Mouse (Mus musculus) G1E (cell line): Measurements from ENCODE around the gene Eps8l3. TPM values are rescaled to one million over a fixed set of nuclear protein-coding genes. Genes with fewer than 3 reads are reported as not detected.
A peak's percentile ranks its signal among the peaks of the same experiment; 100 is the strongest.

Source experiments
- ATAC-seq: 2 replicates; pipeline ENCODE4 v1.8.0; 2016; ENCODE audit warnings: mild to moderate bottlenecking; ENCODE audit not compliant: insufficient number of reproducible peaks, poor library complexity, low FRiP score, severe bottlenecking; ENCODE audit errors: extremely low read depth
- DNase-seq: peaks from one replicate; pipeline ENCODE4 v3.0.0; 2012; ENCODE audit warnings: low spot score
- H3K27me3 ChIP-seq: 2 replicates; pipeline ENCODE4 v1.6.1; 2012; ENCODE audit warnings: mild to moderate bottlenecking, low read length, inconsistent platforms; ENCODE audit not compliant: insufficient read depth
- H3K36me3 ChIP-seq: replicated peaks from 2 replicates; pipeline ENCODE3; 2012; ENCODE audit warnings: mild to moderate bottlenecking, inconsistent platforms
- H3K4me1 ChIP-seq: 2 replicates; pipeline ENCODE4 v1.6.1; 2012; ENCODE audit warnings: low read depth, low read length, inconsistent platforms, mixed read lengths; ENCODE audit not compliant: insufficient read depth
- H3K4me3 ChIP-seq: 2 replicates; pipeline ENCODE4 v1.5.1; 2012; ENCODE audit warnings: low read depth, mild to moderate bottlenecking, inconsistent platforms, low read length, moderate library complexity, mixed read lengths
- H3K9me3 ChIP-seq: replicated peaks from 2 replicates; pipeline ENCODE4 v1.6.1; 2012; ENCODE audit warnings: inconsistent platforms
- CTCF ChIP-seq: IDR thresholded peaks from 2 replicates; pipeline ENCODE4 v1.5.1; 2012; ENCODE audit warnings: low read depth, low read length, inconsistent platforms, mixed read lengths
- GATA1 ChIP-seq: IDR thresholded peaks from 2 replicates; pipeline ENCODE4 v1.6.1; 2012; ENCODE audit warnings: borderline replicate concordance, low read length, inconsistent platforms, mixed read lengths
- GATA2 ChIP-seq: IDR thresholded peaks from 2 replicates; pipeline ENCODE4 v1.6.1; 2012; ENCODE audit warnings: low read depth, low read length, inconsistent platforms, borderline replicate concordance
- POLR2AphosphoS5 ChIP-seq: IDR thresholded peaks from 2 replicates; pipeline ENCODE4 v1.6.1; 2012; ENCODE audit warnings: low read depth, low read length, inconsistent platforms; ENCODE audit not compliant: insufficient replicate concordance
- TAL1 ChIP-seq: conservative IDR thresholded peaks from 2 replicates; pipeline ENCODE4 v1.6.1; 2012; ENCODE audit warnings: low read depth, low read length, inconsistent platforms, mixed read lengths
- polyA plus RNA-seq: library from polyadenylated mRNA; stranded (reverse); fragments of >175 nt; gene quantifications from 2 replicates; pipeline ENCODE4 v1.2.3, GENCODE M21; 2012
- total RNA-seq, 2 experiments: library from RNA; stranded (forward) in 1 of 2; stranded (reverse) in 1 of 2; fragments of 200-1000 nt in 1 of 2; fragments of >200 nt in 1 of 2; fragmentation: Nextera tagmentation in 1 of 2; gene quantifications; 2 replicates each; pipeline ENCODE4 v1.2.3; 2014 to 2017

Eps8l3 gene
- total and polyA plus RNA-seq, 3 experiments, result not detected

DNA sequence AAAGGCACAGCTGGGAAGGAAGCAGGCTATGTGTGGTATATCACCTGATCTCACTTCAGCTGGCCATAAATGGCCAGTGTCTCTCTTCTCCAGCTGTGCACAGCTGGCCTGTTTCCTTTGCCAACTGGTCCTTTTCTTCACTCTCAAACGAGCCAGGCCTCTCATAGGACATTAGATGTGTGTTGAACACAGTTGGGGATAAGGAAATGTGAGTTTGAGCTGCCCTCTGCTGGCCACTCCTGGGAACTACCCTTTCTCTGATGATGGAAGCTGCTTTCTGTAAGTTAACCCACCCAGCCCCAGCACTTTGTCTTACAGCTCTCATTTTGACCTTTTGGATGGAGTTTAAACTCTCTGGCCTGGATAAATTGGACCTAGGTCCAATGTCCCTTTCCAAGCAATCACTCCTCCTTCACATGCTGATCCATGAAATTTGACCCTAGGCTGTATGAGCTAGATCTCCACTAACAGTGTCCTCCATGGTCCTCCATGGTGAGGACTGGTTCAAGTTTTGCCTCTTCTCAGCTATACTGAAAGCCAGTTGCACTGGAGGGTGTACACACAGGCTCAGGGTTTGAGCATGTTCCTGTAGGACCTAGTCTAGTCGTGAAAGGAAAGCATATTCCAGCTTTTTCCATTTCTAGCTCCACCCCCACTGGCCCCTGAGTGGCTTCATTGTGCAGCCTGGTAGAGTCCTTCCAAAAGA is 13.0 kb upstream of the Eps8l3 start:
- Histone ChIP-seq H3K27me3 (peaks cover 11% of the 10 kb centered on the region), H3K4me1 (peaks cover 5% of the 10 kb centered on the region), H3K9me3 (no peaks in the 10 kb centered on the region), H3K36me3 (no peaks in the 10 kb centered on the region), H3K4me3 (no peak overlapping the region)
- ATAC-seq (peak; percentile 42; the same call in 1 of the 2 replicates), DNase-seq (peak; percentile 63)
- no peak for TF ChIP-seq GATA1
- no peak for TF ChIP-seq TAL1
- no peak for TF ChIP-seq GATA2
- TF ChIP-seq CTCF, result peak; percentile 77
- no peak for TF ChIP-seq POLR2AphosphoS5

DNA sequence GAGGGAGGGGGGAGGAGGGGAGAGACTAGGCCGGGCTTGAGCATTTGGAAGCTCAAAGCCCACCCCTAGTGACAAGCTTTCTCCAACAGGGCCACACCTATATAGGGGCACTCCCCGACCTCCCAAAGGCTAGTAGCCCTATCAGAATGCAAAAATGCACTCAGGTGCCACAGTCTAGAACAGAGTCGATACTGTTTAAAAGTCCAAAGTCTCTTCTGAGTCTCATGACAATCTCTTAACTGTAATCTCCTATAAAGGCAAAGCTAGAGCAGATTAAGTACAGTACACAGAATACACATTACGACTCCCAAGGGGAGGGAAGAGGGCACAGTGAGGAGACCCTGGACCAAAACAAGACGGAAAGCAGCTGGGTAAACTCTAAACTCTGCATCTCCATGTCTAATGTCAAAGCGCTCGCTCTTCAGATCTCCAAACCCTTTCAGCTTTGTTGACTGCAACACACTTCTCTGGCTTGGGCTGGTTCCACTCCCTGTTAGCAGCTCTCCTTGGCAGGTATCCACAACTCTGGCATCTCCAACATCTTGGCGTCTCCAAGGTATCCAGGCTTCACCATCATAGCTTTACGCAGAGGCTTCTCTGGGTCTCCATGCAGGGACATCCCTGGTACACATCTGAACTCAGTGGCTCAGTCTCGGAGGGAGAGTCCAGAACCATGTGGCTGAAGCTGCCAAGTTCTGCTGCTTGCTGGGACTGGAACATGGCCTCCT is 11.5 kb upstream of the Eps8l3 start:
- ATAC-seq, result no peak
- peaks cover 11% of the 10 kb centered on the region for H3K27me3 ChIP-seq
- TF ChIP-seq GATA1, result no peak
- no peak for TF ChIP-seq TAL1
- no peak for TF ChIP-seq POLR2AphosphoS5
- no peak for TF ChIP-seq GATA2
- no peak for TF ChIP-seq CTCF
- H3K9me3 ChIP-seq, result no peaks in the 10 kb centered on the region
- no peak for DNase-seq
- H3K4me3 ChIP-seq, result no peak overlapping the region
- no peaks in the 10 kb centered on the region for H3K36me3 ChIP-seq
- peaks cover 5% of the 10 kb centered on the region for H3K4me1 ChIP-seq

DNA sequence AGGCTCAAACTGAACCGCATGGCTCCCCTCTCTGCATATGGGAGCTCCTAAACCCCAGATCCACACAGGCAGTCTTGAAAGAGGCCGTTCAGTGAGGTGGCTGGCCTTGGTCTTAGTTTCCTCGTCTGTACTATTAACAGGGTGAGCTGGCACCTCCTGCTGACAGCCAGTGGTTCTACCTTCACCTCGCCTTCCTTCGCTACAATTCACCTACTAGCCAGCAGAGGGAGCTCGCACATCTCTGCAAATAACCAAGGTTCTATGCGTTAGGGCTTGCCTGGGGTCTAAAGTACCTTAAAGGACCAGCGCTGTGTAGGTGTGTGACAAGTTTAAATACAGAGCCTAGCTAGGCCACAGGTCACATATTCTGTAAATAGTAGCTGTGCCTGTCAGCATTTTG is 9.9 kb upstream of the Eps8l3 start:
- Histone ChIP-seq H3K9me3 (no peaks in the 10 kb centered on the region), H3K27me3 (peaks cover 11% of the 10 kb centered on the region), H3K36me3 (no peaks in the 10 kb centered on the region), H3K4me1 (peaks cover 5% of the 10 kb centered on the region), H3K4me3 (no peak overlapping the region)
- TF ChIP-seq TAL1, result no peak
- peak; percentile 91 for TF ChIP-seq CTCF
- no peak for TF ChIP-seq GATA2
- TF ChIP-seq GATA1, result no peak
- no peak for TF ChIP-seq POLR2AphosphoS5
- DNase-seq (peak; percentile 75), ATAC-seq (peak; percentile 64)

DNA sequence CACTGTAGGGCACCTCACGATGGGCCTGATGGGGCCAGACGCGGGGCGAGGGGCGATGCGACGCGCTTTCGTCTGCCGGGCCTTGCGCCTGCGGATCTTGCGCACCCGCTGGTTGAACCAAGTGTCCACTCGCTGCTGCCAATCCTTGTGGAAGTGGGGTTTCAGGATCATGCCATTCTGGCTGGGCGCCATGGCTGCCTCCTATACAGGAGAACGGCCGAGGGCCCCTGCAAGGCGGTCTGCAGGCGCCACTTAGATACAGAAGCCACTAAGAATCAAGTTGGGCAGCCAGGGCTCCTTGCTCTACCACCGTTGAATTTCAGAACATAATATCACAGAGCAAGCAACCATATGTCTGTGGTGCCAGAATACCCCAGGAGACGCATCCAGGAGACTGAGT is 8.6 kb upstream of the Eps8l3 start:
- Histone ChIP-seq H3K36me3 (no peaks in the 10 kb centered on the region), H3K4me1 (peaks cover 5% of the 10 kb centered on the region), H3K27me3 (peaks cover 6% of the 10 kb centered on the region; the same call in 1 of the 2 replicates), H3K4me3 (no peak overlapping the region), H3K9me3 (no peaks in the 10 kb centered on the region)
- TF ChIP-seq CTCF (no peak), POLR2AphosphoS5 (no peak), TAL1 (no peak), GATA2 (no peak), GATA1 (no peak)
- no peak for DNase-seq
- no peak for ATAC-seq

DNA sequence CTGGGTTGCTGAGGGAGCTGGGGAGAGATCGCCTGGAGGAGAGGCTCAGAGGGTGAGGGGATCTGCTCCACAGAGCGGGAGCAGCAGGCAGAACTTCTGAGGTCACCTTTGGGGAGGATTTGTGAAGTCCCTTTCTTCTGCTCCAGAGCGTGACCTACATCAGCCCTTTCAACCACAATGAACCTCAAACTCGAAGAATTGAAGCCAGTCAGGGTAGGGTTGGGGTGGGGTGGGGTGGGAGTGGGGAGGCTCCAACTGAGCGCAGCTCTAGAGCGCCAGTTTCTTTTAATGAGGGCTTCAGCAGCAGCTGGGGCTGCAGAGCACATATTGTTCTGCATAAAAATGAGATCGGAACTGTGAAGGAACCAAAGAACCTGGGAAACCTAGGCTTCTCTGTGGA is 7.9 kb upstream of the Eps8l3 start:
- ATAC-seq, result no peak
- Histone ChIP-seq H3K4me1 (peaks cover 5% of the 10 kb centered on the region), H3K4me3 (no peak overlapping the region), H3K36me3 (no peaks in the 10 kb centered on the region), H3K9me3 (no peaks in the 10 kb centered on the region), H3K27me3 (peaks cover 6% of the 10 kb centered on the region; the same call in 1 of the 2 replicates)
- no peak for DNase-seq
- TF ChIP-seq GATA1, result no peak

DNA sequence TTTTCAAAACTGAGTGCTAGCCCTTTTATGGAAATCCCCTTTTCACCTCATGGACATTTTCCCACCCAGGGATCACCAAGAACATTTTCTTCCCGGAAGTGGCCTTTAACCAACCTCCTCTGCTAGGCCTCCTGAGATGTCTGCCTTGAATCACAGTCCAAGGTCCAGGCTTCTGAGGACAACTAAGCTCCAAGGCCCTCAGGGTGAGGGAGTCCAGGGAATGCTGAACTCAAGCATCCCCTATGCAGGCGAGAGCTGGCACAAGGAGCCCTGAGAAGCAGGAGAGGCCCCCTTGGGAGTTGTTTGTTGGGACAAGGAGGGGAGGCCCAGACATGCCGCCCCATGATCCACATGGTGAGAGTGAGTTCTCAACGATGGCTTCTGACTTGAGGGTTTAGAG is 7.1 kb upstream of the Eps8l3 start:
- Histone ChIP-seq H3K27me3 (peaks cover 6% of the 10 kb centered on the region; the same call in 1 of the 2 replicates), H3K4me3 (no peak overlapping the region), H3K9me3 (no peaks in the 10 kb centered on the region), H3K4me1 (peaks cover 5% of the 10 kb centered on the region), H3K36me3 (no peaks in the 10 kb centered on the region)
- ATAC-seq (no peak), DNase-seq (no peak)
- TF ChIP-seq TAL1 (no peak), GATA1 (no peak), CTCF (no peak), POLR2AphosphoS5 (no peak), GATA2 (no peak)
